Mouse (Mus musculus): Measurements from ENCODE around the gene Pdc.
"Not testable (repeated sequence)": the region's sequence is repeated elsewhere in the genome, so short reads cannot be mapped to it uniquely, and the experiment has no call there.

Pdc gene

GRCm38 (mm10) chr1:150319205-150319604 lies at the start of gene Pdc:
TSS of gene Pdc (plus strand) at chr1:150319417.
- DNase-seq = no peak

- not testable (repeated sequence) for DNase-seq
Measured at GRCm38 (mm10) chr1:150294051-150294450, 25.2 kb upstream of the Pdc start.

GRCm38 (mm10) chr1:150307599-150307998 lies 11.6 kb upstream of the Pdc start:
- DNase-seq = no peak

GRCm38 (mm10) chr1:150335111-150335510 lies 15.9 kb downstream of the Pdc start:
- DNase-seq = no peak

GRCm38 (mm10) chr1:150360864-150361263 lies 41.6 kb downstream of the Pdc start:
- no peak for DNase-seq

GRCm38 (mm10) chr1:150372895-150373294 lies 53.7 kb downstream of the Pdc start:
- no peak for DNase-seq

GRCm38 (mm10) chr1:150374247-150374646 lies 55.0 kb downstream of the Pdc start:
- no peak for DNase-seq
